ENCODE assay signal across 13 mouse cellular contexts in genomic region chr1:133825140-133825539, GRCm38 (mm10). TPM values are rescaled to one million over a fixed set of nuclear protein-coding genes. Genes with fewer than 3 reads are reported as not detected.
DNase-seq lines count a peak whose midpoint lies in the region; ATAC-seq and TF ChIP-seq lines count a peak whose summit lies in the region.
"Had no signal": no experiment of that assay in that cellular context is flagged by ENCODE, and none has a peak within 500 bp of the region (broad histone marks: within the 10 kb centered on the region; RNA-seq: fewer than 3 reads in every experiment).

No protein-coding gene starts in this region.

- peak overlapping the region; percentile 55 for H3K27ac ChIP-seq in heart, embryonic 13.5 days (replicated peaks)
- H3K27ac ChIP-seq in MEL (ENCODE audit: control insufficient read depth, low read depth, low read length) = peak overlapping the region; percentile 88
- peak overlapping the region; percentile 55 for H3K27ac ChIP-seq in hindbrain, embryonic 11.5 days (ENCODE audit: low read depth, low read length)
- H3K27ac ChIP-seq in liver, postnatal 0 days (ENCODE audit: low read depth) = peak overlapping the region; percentile 83
- H3K27ac ChIP-seq: limb, embryonic 15.5 days had no signal

- H3K27me3 ChIP-seq in heart, embryonic 13.5 days (replicated peaks) = no peaks in the 10 kb centered on the region
- no peaks in the 10 kb centered on the region for H3K27me3 ChIP-seq in MEL (ENCODE audit: control insufficient read depth in 1 of 2, insufficient read depth in 2 of 2, low read length in 2 of 2)
- no peaks in the 10 kb centered on the region for H3K27me3 ChIP-seq in hindbrain, embryonic 11.5 days (ENCODE audit: control insufficient read depth, insufficient read depth, low read length)
- no peaks in the 10 kb centered on the region for H3K27me3 ChIP-seq in liver, postnatal 0 days (ENCODE audit: insufficient read depth, low read length)
- H3K27me3 ChIP-seq: limb, embryonic 15.5 days had no signal

- TF ChIP-seq CTCF in MEL (IDR thresholded peaks at IDR 0.05 in 2 of 3, conservative IDR thresholded peaks at IDR 0.05 in 1 of 3; ENCODE audit: control insufficient read depth in 1 of 3, insufficient read depth in 1 of 3, low read depth in 2 of 3, low read length in 3 of 3, poor library complexity in 1 of 3, severe bottlenecking in 1 of 3) = no peak
- TF ChIP-seq CTCF in liver, postnatal 0 days (IDR thresholded peaks at IDR 0.05; ENCODE audit: low read depth) = no peak

- 68% methylated on average over 2 of the region's 2 CpGs for WGBS in heart, embryonic 13.5 days
- 46% methylated on average over 2 of the region's 2 CpGs for WGBS in hindbrain, embryonic 11.5 days
- 60% methylated on average over 2 of the region's 2 CpGs for WGBS in liver, postnatal 0 days (ENCODE audit: insufficient replicate concordance)

- TF ChIP-seq POLR2A in MEL (IDR thresholded peaks at IDR 0.05; ENCODE audit: control insufficient read depth in 1 of 2, insufficient read depth in 1 of 2, low read depth in 1 of 2, low read length in 2 of 2, poor library complexity in 1 of 2) = no peak

- peak overlapping the region; percentile 48 for H3K9ac ChIP-seq in heart, embryonic 13.5 days
- peak overlapping the region; percentile 59 for H3K9ac ChIP-seq in MEL (ENCODE audit: control insufficient read depth, low read depth, low read length, poor library complexity, severe bottlenecking)
- no peak overlapping the region for H3K9ac ChIP-seq in hindbrain, embryonic 11.5 days (ENCODE audit: low read depth, low read length)
- peak overlapping the region; percentile 1; the same call in 1 of the 2 replicates for H3K9ac ChIP-seq in liver, postnatal 0 days (replicated peaks)
- H3K9ac ChIP-seq: limb, embryonic 15.5 days had no signal

- TF ChIP-seq RAD21 in MEL (IDR thresholded peaks at IDR 0.05; ENCODE audit: low read depth, low read length) = no peak

- H3K36me3 ChIP-seq in heart, embryonic 13.5 days = no peaks in the 10 kb centered on the region
- H3K36me3 ChIP-seq in MEL (ENCODE audit: control insufficient read depth in 1 of 2, insufficient read depth in 2 of 2, low read length in 2 of 2) = peaks cover 0 to 40% of the 10 kb centered on the region in 2 experiments; a peak in 2 of 4 replicates
- no peaks in the 10 kb centered on the region for H3K36me3 ChIP-seq in hindbrain, embryonic 11.5 days (ENCODE audit: control insufficient read depth, insufficient read depth, low read length)
- no peaks in the 10 kb centered on the region for H3K36me3 ChIP-seq in liver, postnatal 0 days (replicated peaks; ENCODE audit: insufficient read depth, low read length)
- H3K36me3 ChIP-seq: limb, embryonic 15.5 days had no signal

- no peak for TF ChIP-seq EP300 in MEL (IDR thresholded peaks at IDR 0.05; ENCODE audit: low read depth in 1 of 2, low read length in 2 of 2)
- no peak for TF ChIP-seq EP300 in liver, postnatal 0 days (IDR thresholded peaks at IDR 0.05; ENCODE audit: low read depth)

- H3K4me2 ChIP-seq in heart, embryonic 13.5 days = no peak overlapping the region
- no peak overlapping the region for H3K4me2 ChIP-seq in hindbrain, embryonic 11.5 days (replicated peaks; ENCODE audit: low read depth, low read length)
- peak overlapping the region; percentile 47 for H3K4me2 ChIP-seq in liver, postnatal 0 days (ENCODE audit: low read depth, low read length)
- H3K4me2 ChIP-seq: limb, embryonic 15.5 days had no signal

- peaks cover 48% of the 10 kb centered on the region for H3K4me1 ChIP-seq in heart, embryonic 13.5 days
- H3K4me1 ChIP-seq in MEL (ENCODE audit: control insufficient read depth in 1 of 2, insufficient read depth in 2 of 2, low read length in 2 of 2) = peaks cover 15 to 59% of the 10 kb centered on the region in 2 experiments
- peaks cover 4% of the 10 kb centered on the region for H3K4me1 ChIP-seq in hindbrain, embryonic 11.5 days (replicated peaks; ENCODE audit: control insufficient read depth, insufficient read depth, low read length)
- peaks cover 42% of the 10 kb centered on the region for H3K4me1 ChIP-seq in liver, postnatal 0 days (ENCODE audit: insufficient read depth)

- H3K9me3 ChIP-seq in heart, embryonic 13.5 days = no peaks in the 10 kb centered on the region
- no peaks in the 10 kb centered on the region for H3K9me3 ChIP-seq in MEL (replicated peaks; ENCODE audit: insufficient read depth, low read length)
- H3K9me3 ChIP-seq in hindbrain, embryonic 11.5 days (ENCODE audit: control insufficient read depth, low read length) = no peaks in the 10 kb centered on the region
- H3K9me3 ChIP-seq in liver, postnatal 0 days (ENCODE audit: low read length) = no peaks in the 10 kb centered on the region
- H3K9me3 ChIP-seq: limb, embryonic 15.5 days had no signal

- intact Hi-C loops in heart, postnatal 36 days (cut with DNase I) = no loop called here

- DNase-seq in heart, postnatal 36 days = no peak
- DNase-seq in MEL (ENCODE audit: low read depth, low spot score) = no peak
- DNase-seq in hindbrain, embryonic 11.5 days (ENCODE audit: low spot score) = no peak
- DNase-seq in liver, postnatal 0 days = no peak
- no peak for DNase-seq in right cerebral cortex, adult 18-20 months
- DNase-seq in ovary, postnatal 14 days (ENCODE audit: low spot score) = no peak
- DNase-seq in cerebellum, adult 9-11 months = no peak
- DNase-seq: cerebellum, adult 11 months; heart, postnatal 14 days; right cerebral cortex, postnatal 25 days; thymus, adult 18-20 months had no signal

- no peaks in the 10 kb centered on the region for H3K79me2 ChIP-seq in MEL (ENCODE audit: control insufficient read depth, insufficient read depth, low read length, poor library complexity)

- H3K4me3 ChIP-seq in heart, embryonic 13.5 days = no peak overlapping the region
- 0 out of 4 replicates have a peak overlapping the region, but pooled peaks of 1 of the 2 experiments have one; percentile 6 for H3K4me3 ChIP-seq in MEL (ENCODE audit: control insufficient read depth in 1 of 2, insufficient read depth in 1 of 2, low read depth in 2 of 2, low read length in 2 of 2)
- no peak overlapping the region for H3K4me3 ChIP-seq in hindbrain, embryonic 11.5 days (ENCODE audit: low read depth, low read length)
- no peak overlapping the region for H3K4me3 ChIP-seq in liver, postnatal 0 days (ENCODE audit: low read depth, low read length)
- H3K4me3 ChIP-seq: limb, embryonic 15.5 days had no signal

- ATAC-seq in heart, embryonic 13.5 days (ENCODE audit: extremely low read depth, insufficient number of reproducible peaks, low FRiP score, low TSS enrichment) = no peak
- ATAC-seq in hindbrain, embryonic 11.5 days (ENCODE audit: low FRiP score) = no peak; the same call in none of the 2 replicates
- ATAC-seq in liver, postnatal 0 days = peak; percentile 22

TF ChIP-seq in MEL, 35 proteins besides CTCF, POLR2A, EP300 and RAD21:
- TF ChIP-seq USF1 (IDR thresholded peaks at IDR 0.05; ENCODE audit: low read depth, low read length) (no peak), ETS1 (IDR thresholded peaks at IDR 0.05; ENCODE audit: low read depth, low read length) (no peak), JUND (IDR thresholded peaks at IDR 0.05; ENCODE audit: low read depth, low read length) (no peak), SMC3 (IDR thresholded peaks at IDR 0.05; ENCODE audit: low read depth, low read length) (no peak), ZKSCAN1 (IDR thresholded peaks at IDR 0.05; ENCODE audit: low read depth, low read length) (no peak), GABPA (IDR thresholded peaks at IDR 0.05; ENCODE audit: low read depth, low read length) (no peak), POLR2AphosphoS2 (IDR thresholded peaks at IDR 0.05; ENCODE audit: low read length) (no peak), NELFE (IDR thresholded peaks at IDR 0.05; ENCODE audit: low read depth, low read length) (no peak), MEF2A (IDR thresholded peaks at IDR 0.05; ENCODE audit: extremely low read depth, insufficient replicate concordance, low read depth, low read length, poor library complexity, severe bottlenecking) (no peak), MAZ (IDR thresholded peaks at IDR 0.05; ENCODE audit: low read depth, low read length) (no peak), USF2 (IDR thresholded peaks at IDR 0.05; ENCODE audit: borderline replicate concordance in 1 of 2, insufficient read depth in 1 of 2, low read depth in 1 of 2, low read length in 2 of 2) (no peak), POLR2AphosphoS5 (IDR thresholded peaks at IDR 0.05; ENCODE audit: borderline replicate concordance, low read depth, low read length) (no peak)
TF ChIP-seq in MEL: peak in this region for 0.

RNA-seq across cellular contexts. Expression of gene Atp2b4, which starts 24.3 kb away (rescaled TPM):
- 13.9 and 16.8 TPM in 2 replicates for polyA plus RNA-seq in heart, embryonic 13.5 days (2015; fragmentation: Nextera tagmentation; extraction: Ambion mirVana)
- 10 to 100 TPM; 19.5 to 23.7 TPM for total RNA-seq in heart, postnatal 36 days (2021)
- total RNA-seq in MEL (2012; rRNA removed) = 21.1 and 22.9 TPM in 2 replicates
- 10 to 100 TPM in 1 of 2 experiments, not detected in 1; 18.8 TPM for polyA plus RNA-seq in MEL (2012; ENCODE audit: insufficient read depth in 1 of 2, insufficient read length in 2 of 2, low read depth in 1 of 2, low replicate concordance in 2 of 2, missing spikeins in 1 of 2)
- 8.7 and 15.3 TPM in 2 replicates for polyA plus RNA-seq in hindbrain, embryonic 11.5 days (2014; fragmentation: Nextera tagmentation; extraction: Ambion mirVana)
- 6.6 and 9.9 TPM in 2 replicates for polyA plus RNA-seq in liver, postnatal 0 days (2015; fragmentation: Nextera tagmentation; extraction: Ambion mirVana)
